Mouse (Mus musculus) limb, embryonic 14.5 days (tissue): ENCODE results near the gene Epha3. TPM values are rescaled to one million over a fixed set of nuclear protein-coding genes. Genes with fewer than 3 reads are reported as not detected.
A peak's percentile ranks its signal among the peaks of the same experiment; 100 is the strongest.

ENCODE experiments used
- ATAC-seq: fragments of 200-750 bp; cut with Nextera tagmentation; 2 replicates; pipeline ENCODE4 v1.8.0; 2017; ENCODE audit warnings: low read depth, moderate number of reproducible peaks, moderate TSS enrichment; ENCODE audit not compliant: low FRiP score
- DNase-seq: peaks from one replicate; pipeline ENCODE4 v3.0.0-alpha.2; 2015; ENCODE audit warnings: low spot score
- H3K27ac ChIP-seq: fragments of 300-500 bp; sonication (generic); replicated peaks from 2 replicates; pipeline ENCODE4 v1.5.1; 2014; ENCODE audit warnings: low read depth, mild to moderate bottlenecking, low read length, moderate library complexity, mixed read lengths
- H3K27me3 ChIP-seq: fragments of 300-500 bp; sonication (generic); 2 replicates; pipeline ENCODE4 v1.6.1; 2014; ENCODE audit warnings: low read length, mixed read lengths; ENCODE audit not compliant: control insufficient read depth, insufficient read depth
- H3K36me3 ChIP-seq: fragments of 300-500 bp; sonication (generic); 2 replicates; pipeline ENCODE4 v1.6.1; 2014; ENCODE audit warnings: mild to moderate bottlenecking, low read length, moderate library complexity, mixed read lengths; ENCODE audit not compliant: control insufficient read depth, insufficient read depth
- H3K4me1 ChIP-seq: fragments of 300-500 bp; sonication (generic); 2 replicates; pipeline ENCODE4 v1.6.1; 2014; ENCODE audit warnings: antibody characterized with exemption, low read length, mixed read lengths; ENCODE audit not compliant: control insufficient read depth, insufficient read depth
- H3K4me2 ChIP-seq: fragments of 300-500 bp; sonication (generic); replicated peaks from 2 replicates; pipeline ENCODE4 v1.6.1; 2014; ENCODE audit warnings: low read depth, mild to moderate bottlenecking, low read length, moderate library complexity; ENCODE audit not compliant: severe bottlenecking
- H3K4me3 ChIP-seq: fragments of 300-500 bp; sonication (generic); replicated peaks from 2 replicates; pipeline ENCODE4 v1.5.1; 2014; ENCODE audit warnings: low read length
- H3K9ac ChIP-seq: fragments of 300-500 bp; sonication (generic); 2 replicates; pipeline ENCODE4 v1.6.1; 2014; ENCODE audit warnings: mild to moderate bottlenecking, low read depth, low read length, moderate library complexity; ENCODE audit not compliant: severe bottlenecking
- H3K9me3 ChIP-seq: fragments of 300-500 bp; sonication (generic); 2 replicates; pipeline ENCODE4 v1.6.1; 2016; ENCODE audit warnings: low read length; ENCODE audit not compliant: control insufficient read depth
- POLR2A ChIP-seq: fragments of 200-500 bp; IDR thresholded peaks from 2 replicates; pipeline ENCODE4 v1.8.0; 2012; ENCODE audit warnings: inconsistent platforms, mild to moderate bottlenecking, moderate library complexity, borderline replicate concordance; ENCODE audit not compliant: insufficient read depth, insufficient read length; ENCODE audit errors: extremely low read depth
- WGBS: fragments of 180-500 bp; shearing (Covaris S2); extraction: QIAGEN DNeasy Blood & Tissue Kit; methylation state at CpG from one replicate; pipeline ENCODE4 v1.1.7; 2014; 5-methylcytosine and 5-hydroxymethylcytosine counted together
- polyA plus RNA-seq, 2 experiments: library from polyadenylated mRNA; depleted of rRNA in 1 of 2; stranded (reverse) in 1 of 2; unstranded in 1 of 2; fragments of >200 nt; fragmentation: Nextera tagmentation in 1 of 2; extraction: Ambion mirVana in 1 of 2; gene quantifications; 2 replicates each; pipeline versions ENCODE4 v1.2.1 to v1.2.3; 2012 to 2014

Epha3 gene
- polyA plus RNA-seq, 2 experiments, result 15.7 to 26.6 TPM

DNA sequence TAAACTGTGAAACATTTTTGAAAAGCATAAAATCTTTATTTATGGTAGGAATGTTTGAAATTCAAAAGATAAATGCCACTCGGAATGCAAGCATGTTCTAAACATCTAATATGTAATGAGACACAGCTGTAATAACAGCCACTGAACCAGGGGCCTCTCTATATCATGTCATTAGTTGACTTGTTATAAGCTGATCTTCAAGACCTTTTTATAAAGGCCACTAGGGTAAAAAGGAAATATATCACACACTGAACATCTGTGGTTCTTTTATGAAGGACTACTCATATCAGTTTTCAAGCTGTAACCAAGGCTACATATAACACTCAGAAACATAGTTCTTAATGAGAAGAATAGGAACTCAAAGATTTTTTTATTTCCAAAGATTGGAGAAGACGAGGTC lies 221.3 kb downstream of the Epha3 start:
- 39% methylated on average over 2 of the region's 2 CpGs for WGBS
- DNase-seq (peak; percentile 23), ATAC-seq (peak; percentile 62; the same call in 1 of the 2 replicates)
- Histone ChIP-seq H3K4me3 (no peak overlapping the region), H3K27me3 (no peaks in the 10 kb centered on the region), H3K4me2 (no peak overlapping the region), H3K9ac (no peak overlapping the region), H3K27ac (no peak overlapping the region), H3K36me3 (no peaks in the 10 kb centered on the region), H3K9me3 (no peaks in the 10 kb centered on the region), H3K4me1 (peaks cover 3% of the 10 kb centered on the region; the same call in 1 of the 2 replicates)
- TF ChIP-seq POLR2A, result no peak

DNA sequence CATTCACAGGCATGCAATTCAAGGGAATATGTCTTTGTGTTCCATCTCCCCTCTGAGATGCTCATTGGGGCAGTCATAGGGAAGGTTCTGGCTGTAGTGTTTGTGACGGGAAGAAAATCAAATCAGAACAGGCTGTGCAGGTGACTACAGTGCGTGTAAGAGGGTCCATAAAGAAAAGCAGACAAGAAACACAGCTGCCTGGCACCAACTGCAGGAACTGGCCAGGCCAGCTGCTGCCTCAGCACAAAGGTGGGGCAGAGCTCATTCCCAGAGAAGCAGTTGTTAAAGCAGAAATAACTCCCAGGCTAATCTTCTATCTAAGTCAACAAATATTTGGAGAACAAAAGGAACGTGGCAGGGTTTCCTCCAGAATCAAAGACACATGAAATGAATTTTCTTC lies 222.4 kb downstream of the Epha3 start:
- H3K9ac ChIP-seq, result no peak overlapping the region
- no peak overlapping the region for H3K4me3 ChIP-seq
- H3K27me3 ChIP-seq, result no peaks in the 10 kb centered on the region
- 28% methylated on average over 3 of the region's 3 CpGs for WGBS
- no peaks in the 10 kb centered on the region for H3K36me3 ChIP-seq
- H3K4me2 ChIP-seq, result no peak overlapping the region
- DNase-seq (peak; percentile 42), ATAC-seq (peak; percentile 73)
- TF ChIP-seq POLR2A, result no peak
- H3K4me1 ChIP-seq, result peaks cover 3% of the 10 kb centered on the region; the same call in 1 of the 2 replicates
- no peak overlapping the region for H3K27ac ChIP-seq
- no peaks in the 10 kb centered on the region for H3K9me3 ChIP-seq

DNA sequence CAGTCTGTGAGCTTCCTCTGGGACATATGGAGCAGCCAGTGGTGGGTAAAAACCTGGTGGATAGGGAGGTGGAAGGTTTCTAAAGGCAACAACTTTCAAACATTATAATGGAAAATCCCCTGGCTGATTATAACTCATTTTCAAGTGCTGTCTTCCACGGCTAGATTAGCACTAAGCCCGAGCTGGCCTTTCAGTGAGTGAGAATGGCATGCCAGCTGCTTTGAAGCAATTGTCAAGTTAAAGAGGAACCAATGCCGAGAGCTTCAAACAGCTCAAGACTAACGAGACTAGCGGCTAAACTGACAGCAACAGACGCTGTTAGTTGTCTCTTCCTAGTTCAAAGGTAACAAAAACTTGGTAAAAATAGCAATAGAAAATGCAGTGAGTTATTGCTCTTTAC lies 225.3 kb downstream of the Epha3 start:
- peaks cover 3% of the 10 kb centered on the region; the same call in 1 of the 2 replicates for H3K4me1 ChIP-seq
- H3K36me3 ChIP-seq, result no peaks in the 10 kb centered on the region
- TF ChIP-seq POLR2A, result no peak
- WGBS, result 25% methylated on average over 6 of the region's 6 CpGs
- no peak for ATAC-seq
- no peak overlapping the region for H3K4me3 ChIP-seq
- H3K9me3 ChIP-seq, result no peaks in the 10 kb centered on the region
- no peak for DNase-seq
- H3K27ac ChIP-seq, result no peak overlapping the region
- no peak overlapping the region for H3K9ac ChIP-seq
- no peaks in the 10 kb centered on the region for H3K27me3 ChIP-seq
- H3K4me2 ChIP-seq, result no peak overlapping the region

DNA sequence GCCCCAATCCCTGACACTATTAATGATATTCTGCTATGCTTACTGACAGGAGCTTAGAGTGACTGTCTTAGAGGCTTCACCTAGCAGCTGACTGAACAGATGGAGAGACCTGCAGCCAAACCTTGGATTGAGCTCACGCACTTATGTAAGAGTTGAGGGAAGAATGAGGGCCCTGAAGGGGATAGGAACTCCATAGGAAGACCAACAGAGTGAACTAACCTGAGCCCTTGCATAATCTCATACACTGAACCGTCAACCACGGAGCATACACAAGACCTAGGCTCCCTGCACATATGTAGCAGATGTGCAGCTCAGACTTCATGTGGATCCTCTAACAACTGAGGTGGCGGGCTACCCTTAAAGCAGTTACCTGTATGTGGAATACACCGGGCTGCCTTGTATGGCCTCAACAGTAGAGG lies 230.2 kb downstream of the Epha3 start:
- ATAC-seq (no peak), DNase-seq (no peak)
- H3K27me3 ChIP-seq, result no peaks in the 10 kb centered on the region
- H3K9me3 ChIP-seq, result no peaks in the 10 kb centered on the region
- H3K4me1 ChIP-seq, result no peaks in the 10 kb centered on the region
- H3K27ac ChIP-seq, result no peak overlapping the region
- no peaks in the 10 kb centered on the region for H3K36me3 ChIP-seq
- H3K9ac ChIP-seq, result no peak overlapping the region
- TF ChIP-seq POLR2A, result no peak
- no peak overlapping the region for H3K4me2 ChIP-seq
- no peak overlapping the region for H3K4me3 ChIP-seq
- WGBS, result 89% methylated on average over 5 of the region's 5 CpGs

DNA sequence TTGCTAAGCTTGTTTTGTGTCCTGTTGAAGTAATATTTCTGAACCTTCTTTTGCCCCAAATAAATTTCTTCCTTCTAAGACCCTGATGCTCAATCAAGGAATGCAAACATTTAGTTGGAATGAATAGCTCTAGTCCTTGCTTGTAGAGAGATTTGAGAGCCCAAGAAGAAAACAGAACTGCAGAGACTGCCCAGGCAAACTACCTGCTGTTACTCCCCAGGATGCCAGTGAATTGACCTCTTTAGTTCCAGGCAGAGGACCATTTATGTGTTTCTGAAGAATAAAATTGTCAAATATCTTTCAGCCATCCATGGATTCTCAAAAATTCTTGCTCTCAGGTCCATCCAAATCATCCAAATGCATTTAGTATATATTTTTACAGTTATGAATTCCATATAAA lies 238.7 kb downstream of the Epha3 start:
- no peaks in the 10 kb centered on the region for H3K4me1 ChIP-seq
- no peak overlapping the region for H3K9ac ChIP-seq
- H3K27ac ChIP-seq, result no peak overlapping the region
- H3K9me3 ChIP-seq, result no peaks in the 10 kb centered on the region
- no peak overlapping the region for H3K4me2 ChIP-seq
- H3K27me3 ChIP-seq, result no peaks in the 10 kb centered on the region
- TF ChIP-seq POLR2A, result no peak
- ATAC-seq (no peak), DNase-seq (no peak)
- no peaks in the 10 kb centered on the region for H3K36me3 ChIP-seq
- no peak overlapping the region for H3K4me3 ChIP-seq

DNA sequence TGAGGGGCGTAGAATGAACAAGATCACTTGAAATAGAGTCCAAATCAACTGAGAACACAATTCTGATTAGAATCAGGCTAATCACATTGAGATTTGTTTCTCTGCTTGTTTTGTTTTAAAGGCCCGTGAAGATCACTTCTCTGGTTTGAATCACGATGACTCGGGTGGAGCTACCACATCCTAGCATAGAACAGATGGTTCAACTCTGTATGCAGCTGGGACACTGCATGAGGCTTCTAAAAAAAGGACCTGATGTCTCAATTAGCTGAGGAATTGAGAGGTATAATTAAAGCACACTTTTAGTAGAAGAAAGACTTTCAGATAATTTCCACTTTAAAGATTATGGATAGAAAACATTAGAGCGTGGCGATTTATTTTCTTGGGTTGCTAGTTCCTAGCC lies 242.1 kb downstream of the Epha3 start:
- no peak for ATAC-seq
- no peak overlapping the region for H3K4me2 ChIP-seq
- H3K4me1 ChIP-seq, result no peaks in the 10 kb centered on the region
- H3K4me3 ChIP-seq, result no peak overlapping the region
- no peaks in the 10 kb centered on the region for H3K36me3 ChIP-seq
- no peak for TF ChIP-seq POLR2A
- WGBS, result 59% methylated on average over 6 of the region's 6 CpGs
- no peaks in the 10 kb centered on the region for H3K27me3 ChIP-seq
- no peak for DNase-seq
- H3K27ac ChIP-seq, result no peak overlapping the region
- H3K9ac ChIP-seq, result no peak overlapping the region
- no peaks in the 10 kb centered on the region for H3K9me3 ChIP-seq
